Mouse (Mus musculus) liver, adult 2 months (tissue): ENCODE data around the gene St7.

Source experiments
- CTCF ChIP-seq: fragments of 200-500 bp; IDR thresholded peaks from 2 replicates; pipeline ENCODE4 v1.5.1; 2011; ENCODE audit warnings: low read depth, low read length, control low read depth
- POLR2A ChIP-seq: fragments of 200-500 bp; IDR thresholded peaks from 2 replicates; pipeline ENCODE4 v1.6.1; 2011; ENCODE audit warnings: low read length, control low read depth; ENCODE audit not compliant: insufficient read depth; ENCODE audit errors: extremely low read depth

- no peak for TF ChIP-seq POLR2A
- no peak for TF ChIP-seq CTCF
Observed at GRCm38 (mm10) chr6:17811063-17811462, 118.3 kb downstream of the St7 start.
